Mouse (Mus musculus) R1 (cell line): ENCODE measurements around the gene Zfp956.
"Not testable (repeated sequence)": the region's sequence is repeated elsewhere in the genome, so short reads cannot be mapped to it uniquely, and the experiment has no call there.

Experiments
- DNase-seq: peaks from one replicate; pipeline ENCODE4 v3.0.0-alpha.2; 2018; ENCODE audit warnings: low read depth, low spot score

Zfp956 gene

DNA sequence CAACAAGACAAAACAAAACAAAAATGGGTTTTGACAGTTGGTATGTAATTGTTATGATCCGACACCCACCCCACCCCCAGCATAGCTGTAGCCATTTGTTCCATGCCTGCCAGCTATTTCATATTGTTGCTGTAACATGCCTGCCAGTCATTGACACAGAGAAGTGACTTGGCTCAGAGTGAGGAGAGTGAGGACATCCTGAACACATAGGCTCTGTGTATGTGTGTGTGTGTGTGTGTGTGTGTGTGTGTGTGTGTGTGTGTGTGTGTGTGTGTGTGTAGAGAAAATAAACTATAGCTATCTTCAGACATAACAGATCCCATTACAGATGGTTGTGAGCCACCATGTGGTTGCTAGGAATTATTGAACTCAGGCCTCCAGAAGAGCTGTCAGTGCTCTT, 15.0 kb downstream of the Zfp956 start:
- DNase-seq: not testable (repeated sequence)

DNA sequence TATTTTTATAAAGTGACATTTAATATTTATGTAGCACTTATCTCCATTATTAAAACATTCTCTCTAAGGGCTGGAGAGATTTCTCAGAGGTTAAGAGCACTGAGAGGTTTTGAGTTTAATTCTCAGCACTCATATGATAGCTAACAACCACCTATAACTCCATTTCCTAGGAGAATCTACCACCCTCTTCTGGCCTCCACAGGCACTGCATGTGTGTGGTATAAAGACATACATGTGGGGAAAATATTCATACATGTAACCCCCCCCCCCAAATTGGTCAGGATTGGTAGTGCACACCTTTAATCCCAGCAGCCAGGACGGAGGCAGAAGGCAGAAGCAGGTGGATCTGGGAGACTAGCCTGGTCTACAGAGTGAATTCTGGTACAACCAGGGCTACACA, 21.4 kb downstream of the Zfp956 start:
- peak; percentile 43 for DNase-seq

DNA sequence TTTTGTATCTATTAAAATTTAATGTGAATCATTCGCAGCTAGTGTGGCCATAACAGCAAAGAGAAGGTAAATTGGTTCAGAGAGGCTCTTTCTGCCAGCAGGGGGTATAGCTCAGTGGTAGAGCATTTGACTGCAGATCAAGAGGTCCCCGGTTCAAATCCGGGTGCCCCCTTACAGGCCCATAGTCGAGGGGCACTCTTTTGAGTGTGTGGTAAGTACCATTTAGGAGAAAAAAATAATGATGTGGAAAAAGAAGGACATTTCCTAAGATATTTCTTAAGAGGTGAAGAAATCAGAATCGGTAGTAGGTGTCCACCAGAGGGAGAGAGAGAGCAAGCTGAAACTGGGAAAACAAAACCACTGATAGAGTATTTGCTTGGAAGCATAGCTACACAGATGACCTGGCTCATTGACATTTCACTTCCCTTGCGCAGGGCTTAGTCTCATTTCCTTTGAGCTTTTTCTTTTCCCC, 25.7 kb downstream of the Zfp956 start:
- peak; percentile 92 for DNase-seq

DNA sequence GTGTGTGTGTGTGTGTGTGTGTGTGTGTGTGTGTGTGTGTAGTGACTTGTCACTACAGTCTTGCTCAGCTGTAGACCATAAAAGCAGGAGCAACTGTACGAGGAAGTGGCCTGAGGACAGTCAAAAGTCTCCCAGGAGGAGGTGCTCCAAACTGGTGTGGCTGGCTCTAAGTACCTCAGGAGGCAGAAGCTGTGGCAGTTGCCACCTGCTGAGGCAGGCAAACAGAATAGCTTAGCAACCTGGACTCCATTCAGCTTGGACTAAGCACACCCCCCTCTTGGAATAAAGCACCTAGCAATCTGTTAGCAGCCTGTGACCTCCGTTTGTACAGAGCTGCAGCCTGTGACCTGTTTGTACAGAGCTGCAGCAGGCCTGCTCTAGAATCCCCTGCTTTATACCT, 30.7 kb downstream of the Zfp956 start:
- DNase-seq: peak; percentile 82

DNA sequence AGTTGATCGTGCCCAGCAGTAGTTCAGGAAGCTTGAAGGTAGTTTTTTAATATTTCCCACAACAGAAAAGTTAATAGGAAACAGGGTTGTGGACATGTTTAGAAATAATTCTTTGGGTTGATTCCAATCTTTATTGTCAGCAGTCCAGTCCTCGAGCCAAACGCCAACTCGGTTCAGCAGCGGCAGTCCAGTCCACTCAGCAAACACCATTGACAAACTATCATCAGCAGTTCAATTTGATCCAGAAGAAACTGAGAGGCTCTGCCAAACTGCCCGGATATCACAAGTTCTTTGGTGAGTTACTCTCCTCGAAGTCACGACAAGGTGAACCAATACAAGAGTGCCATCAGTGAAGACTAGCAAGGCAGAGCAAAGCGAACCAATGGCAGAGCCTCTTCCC, 42.5 kb downstream of the Zfp956 start:
- no peak for DNase-seq

DNA sequence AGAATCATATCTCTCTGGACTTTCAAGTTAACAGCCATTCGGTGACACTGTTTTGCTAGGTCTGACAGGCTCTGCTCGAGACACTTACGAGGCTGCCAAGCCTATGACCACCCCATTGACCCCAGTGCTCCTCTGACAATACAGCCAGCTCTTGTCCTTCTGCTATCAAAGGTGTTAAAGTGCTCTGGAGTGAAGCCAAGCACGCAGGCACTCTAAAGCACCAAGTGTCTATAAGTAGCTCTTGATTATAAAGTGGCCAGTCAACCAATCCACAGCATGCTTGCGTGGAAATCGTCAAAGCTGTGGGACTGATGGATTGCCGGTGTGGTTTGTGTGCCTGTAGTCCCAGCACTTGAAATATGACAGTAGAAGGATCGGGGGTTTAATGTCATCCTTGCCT, 57.5 kb downstream of the Zfp956 start:
- DNase-seq: no peak
